Mouse (Mus musculus) splenic B cell, adult 2 months (primary cell): Measurements from ENCODE around the gene Fas.
A peak's percentile ranks its signal among the peaks of the same experiment; 100 is the strongest.

Source experiments
- DNase-seq: peaks from one replicate; pipeline ENCODE4 v3.0.0-alpha.2; 2011; ENCODE audit warnings: low read depth, low spot score
- H3K27me3 ChIP-seq: 2 replicates; pipeline ENCODE4 v1.6.1; 2012; ENCODE audit warnings: mild to moderate bottlenecking, low read length, moderate library complexity, mixed read lengths; ENCODE audit not compliant: control insufficient read depth, poor library complexity, insufficient read depth, severe bottlenecking
- H3K36me3 ChIP-seq: 2 replicates; pipeline ENCODE4 v1.6.1; 2012; ENCODE audit warnings: mild to moderate bottlenecking, low read length, moderate library complexity, mixed read lengths; ENCODE audit not compliant: control insufficient read depth, poor library complexity, insufficient read depth, severe bottlenecking

Fas gene

DNA sequence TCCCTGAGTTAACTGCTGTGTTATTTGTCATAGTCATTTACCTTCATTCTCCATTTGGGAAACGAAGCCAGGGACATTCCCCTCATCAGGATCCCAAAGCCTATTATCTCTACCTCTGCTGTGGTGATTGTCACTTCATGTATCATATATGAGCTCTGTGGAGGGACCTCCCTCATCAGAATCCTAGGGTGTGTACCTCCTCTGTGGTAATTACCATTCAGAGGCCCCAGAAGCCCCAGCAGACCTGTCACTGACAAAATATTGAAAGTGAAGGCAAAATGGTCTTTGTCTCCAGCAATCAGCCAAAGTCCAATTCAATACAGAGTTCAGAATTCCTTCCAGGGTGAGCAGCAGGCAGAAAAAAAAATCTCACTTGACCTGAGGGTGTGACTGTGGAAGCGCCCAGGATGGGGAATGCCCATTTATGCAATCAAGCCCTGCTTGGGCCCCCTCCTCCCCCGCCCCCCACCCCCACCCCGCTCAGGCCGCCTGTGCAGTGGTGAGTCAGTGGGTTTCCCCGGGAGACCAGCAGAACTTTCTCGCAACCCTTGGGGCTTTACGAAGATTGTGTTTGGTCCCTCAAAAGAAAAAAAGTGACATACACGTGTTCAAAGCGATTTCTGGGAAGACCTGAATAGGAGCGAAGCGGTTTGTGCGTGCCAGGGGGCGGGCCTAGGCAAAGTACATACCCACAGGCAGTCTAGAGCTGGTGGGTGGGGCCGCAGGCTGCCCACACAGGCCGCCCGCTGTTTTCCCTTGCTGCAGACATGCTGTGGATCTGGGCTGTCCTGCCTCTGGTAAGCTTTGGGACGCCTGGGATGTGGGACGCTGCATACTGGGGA, at the start of gene Fas:
Fas (plus strand) TSS at position 719 of the 842 bp plus-strand sequence.
- peak; percentile 70 for DNase-seq
- H3K27me3 ChIP-seq, result no peaks in the 10 kb centered on the region; the same call in 1 of the 2 replicates
- no peaks in the 10 kb centered on the region for H3K36me3 ChIP-seq

DNA sequence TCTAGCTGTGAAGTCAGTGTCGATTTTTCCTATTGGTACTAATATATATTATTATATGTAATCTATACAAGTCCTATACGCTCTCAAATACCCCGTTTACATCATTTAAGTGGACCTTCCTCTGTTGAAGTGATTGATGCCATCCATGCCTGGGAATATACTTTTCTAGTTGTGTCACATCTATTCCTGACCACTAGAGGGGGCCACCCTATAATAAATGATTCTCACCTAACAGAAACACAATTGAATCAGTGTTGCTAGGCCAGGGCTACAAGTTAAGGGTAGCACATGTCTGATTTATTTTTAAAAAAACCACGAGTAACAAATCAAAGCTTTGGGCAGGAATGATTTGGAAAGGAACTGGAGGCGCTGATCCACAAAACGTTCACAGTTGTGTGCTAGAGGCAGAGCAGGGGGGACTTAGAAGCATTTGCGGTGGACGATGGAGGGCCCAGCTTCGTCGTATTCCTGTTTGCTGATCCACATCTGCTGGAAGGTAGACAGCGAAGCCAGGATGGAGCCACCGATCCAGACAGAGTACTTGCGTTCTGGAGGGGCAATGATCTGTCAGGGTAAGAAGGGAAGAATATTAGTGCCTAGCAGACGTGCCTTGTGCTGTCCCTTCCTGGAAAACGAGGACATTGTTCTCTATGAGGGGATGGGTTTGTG, 49.1 kb upstream of the Fas start:
- peak; percentile 70 for DNase-seq
- Histone ChIP-seq H3K27me3 (no peaks in the 10 kb centered on the region), H3K36me3 (peaks cover 12% of the 10 kb centered on the region; the same call in 1 of the 2 replicates)

DNA sequence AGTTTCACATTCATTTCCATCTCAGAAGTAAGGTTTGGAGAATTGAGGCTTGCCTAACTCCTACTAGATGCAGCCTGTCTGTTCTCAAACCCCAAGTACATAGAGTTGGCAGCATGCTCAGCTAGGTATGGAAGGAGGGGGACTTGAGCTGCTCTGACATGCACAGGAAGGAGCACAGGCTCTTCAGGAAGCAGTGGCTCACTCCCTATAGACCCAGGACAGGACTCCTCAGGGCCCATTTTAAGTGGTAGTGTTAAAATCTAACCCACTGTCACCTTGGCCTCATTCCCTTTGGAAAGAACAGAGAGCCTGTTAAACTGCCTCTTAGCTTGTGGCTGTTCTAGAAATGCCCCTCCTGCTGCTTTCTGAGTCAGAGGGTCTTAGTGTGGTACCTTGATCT, 47.5 kb upstream of the Fas start:
- DNase-seq, result no peak
- Histone ChIP-seq H3K36me3 (peaks cover 7% of the 10 kb centered on the region; the same call in 1 of the 2 replicates), H3K27me3 (no peaks in the 10 kb centered on the region)

DNA sequence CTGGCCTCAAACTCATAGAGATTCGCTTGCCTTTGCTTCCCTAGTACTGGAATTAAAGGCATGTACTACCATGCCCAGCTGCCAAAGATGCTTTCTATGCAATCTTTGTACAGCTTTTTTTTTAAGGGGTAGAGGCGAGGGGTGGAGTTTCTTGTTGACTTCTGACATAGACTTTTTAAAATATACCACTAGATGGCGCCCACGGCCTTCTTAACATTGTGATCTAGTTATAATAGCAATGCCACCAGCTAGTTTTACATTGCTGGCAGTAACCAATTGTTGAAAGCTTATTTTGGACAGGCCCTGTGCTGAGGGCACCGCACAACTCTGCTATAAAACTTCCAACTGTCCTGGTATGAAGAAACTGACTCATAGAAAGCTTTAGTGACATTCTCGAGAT, 46.4 kb upstream of the Fas start:
- H3K36me3 ChIP-seq, result peaks cover 6% of the 10 kb centered on the region; the same call in 1 of the 2 replicates
- DNase-seq, result peak; percentile 90

DNA sequence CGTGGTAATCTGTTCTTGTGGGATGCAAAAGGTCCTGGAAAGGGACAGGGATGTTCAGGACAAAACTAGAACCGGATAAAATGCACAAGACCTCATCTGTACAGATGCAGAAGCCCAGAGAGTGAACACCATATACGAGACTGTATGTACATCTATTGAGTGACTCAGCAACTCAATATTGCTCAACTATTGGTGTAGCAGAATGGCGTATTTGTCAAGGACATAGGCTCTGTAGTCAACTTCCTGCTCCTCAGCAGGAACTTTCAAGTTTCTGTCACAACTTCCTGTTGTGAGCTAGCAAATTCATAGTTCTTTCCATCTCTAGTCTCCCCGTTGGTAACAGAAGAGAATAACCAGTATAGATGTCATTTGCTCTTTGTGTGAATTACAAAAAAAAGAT, 41.9 kb upstream of the Fas start:
- Histone ChIP-seq H3K27me3 (no peaks in the 10 kb centered on the region), H3K36me3 (no peaks in the 10 kb centered on the region)
- peak; percentile 34 for DNase-seq

More for the DNA sequence above, 46.4 kb upstream of the Fas start:
- no peaks in the 10 kb centered on the region for H3K27me3 ChIP-seq

DNA sequence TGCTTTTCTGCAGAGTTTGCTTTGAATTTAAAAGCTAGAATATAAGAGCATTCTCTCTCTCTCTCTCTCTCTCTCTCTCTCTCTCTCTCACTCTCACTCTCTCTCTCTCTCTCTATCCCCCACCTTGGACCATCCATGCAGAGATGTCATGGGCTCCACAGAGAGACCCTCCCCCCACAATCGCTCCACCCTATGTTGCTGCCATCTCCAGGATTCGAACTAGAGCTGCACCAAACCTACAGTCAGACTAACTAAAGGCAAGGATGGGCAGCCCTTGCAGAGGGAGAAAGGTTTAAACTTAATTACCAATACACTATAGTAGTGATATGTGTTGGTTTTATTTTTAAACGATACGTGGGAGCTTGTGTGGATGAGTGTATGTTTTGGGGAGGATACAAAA, 39.8 kb upstream of the Fas start:
- H3K36me3 ChIP-seq, result no peaks in the 10 kb centered on the region
- no peak for DNase-seq
- H3K27me3 ChIP-seq, result no peaks in the 10 kb centered on the region

DNA sequence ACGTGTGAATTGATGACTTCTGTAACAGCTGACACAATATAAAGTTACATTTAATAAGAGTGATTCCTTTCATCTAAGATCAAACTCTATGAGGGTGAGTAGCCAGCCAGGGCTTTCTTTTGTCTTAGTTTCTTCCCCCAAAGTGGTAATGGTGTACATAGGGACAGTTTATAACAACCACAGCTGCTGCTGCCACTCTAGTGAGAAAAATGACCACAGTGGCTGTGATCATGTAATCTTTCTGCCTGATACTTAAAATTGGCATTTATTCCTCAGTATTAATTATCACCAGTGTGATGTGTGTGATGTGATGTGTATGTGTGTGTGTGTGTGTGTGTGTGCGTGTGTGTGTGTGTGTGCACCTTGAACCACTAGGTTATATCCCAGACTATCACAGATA, 38.6 kb upstream of the Fas start:
- Histone ChIP-seq H3K27me3 (no peaks in the 10 kb centered on the region), H3K36me3 (no peaks in the 10 kb centered on the region)
- DNase-seq, result no peak

DNA sequence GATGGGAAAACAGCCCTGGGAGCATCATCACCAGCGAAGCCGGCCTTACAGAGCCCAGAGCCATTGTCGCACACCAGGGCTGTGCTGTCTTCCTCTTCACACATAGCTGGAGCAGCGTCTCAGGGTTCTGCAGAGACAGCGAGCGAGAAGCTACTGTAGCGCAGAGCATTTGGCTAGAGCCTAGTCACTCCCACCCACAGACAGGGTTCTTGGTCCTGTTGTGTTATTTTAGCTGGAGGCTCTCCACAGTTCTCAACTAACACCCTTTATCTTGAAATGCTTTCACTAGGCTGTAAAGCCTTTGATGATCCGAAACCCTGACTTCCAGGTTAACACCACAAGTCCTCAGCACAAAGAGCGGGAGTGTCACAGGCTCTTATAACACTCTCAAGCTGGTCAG, 38.0 kb upstream of the Fas start:
- no peak for DNase-seq
- H3K27me3 ChIP-seq, result no peaks in the 10 kb centered on the region
- no peaks in the 10 kb centered on the region for H3K36me3 ChIP-seq

DNA sequence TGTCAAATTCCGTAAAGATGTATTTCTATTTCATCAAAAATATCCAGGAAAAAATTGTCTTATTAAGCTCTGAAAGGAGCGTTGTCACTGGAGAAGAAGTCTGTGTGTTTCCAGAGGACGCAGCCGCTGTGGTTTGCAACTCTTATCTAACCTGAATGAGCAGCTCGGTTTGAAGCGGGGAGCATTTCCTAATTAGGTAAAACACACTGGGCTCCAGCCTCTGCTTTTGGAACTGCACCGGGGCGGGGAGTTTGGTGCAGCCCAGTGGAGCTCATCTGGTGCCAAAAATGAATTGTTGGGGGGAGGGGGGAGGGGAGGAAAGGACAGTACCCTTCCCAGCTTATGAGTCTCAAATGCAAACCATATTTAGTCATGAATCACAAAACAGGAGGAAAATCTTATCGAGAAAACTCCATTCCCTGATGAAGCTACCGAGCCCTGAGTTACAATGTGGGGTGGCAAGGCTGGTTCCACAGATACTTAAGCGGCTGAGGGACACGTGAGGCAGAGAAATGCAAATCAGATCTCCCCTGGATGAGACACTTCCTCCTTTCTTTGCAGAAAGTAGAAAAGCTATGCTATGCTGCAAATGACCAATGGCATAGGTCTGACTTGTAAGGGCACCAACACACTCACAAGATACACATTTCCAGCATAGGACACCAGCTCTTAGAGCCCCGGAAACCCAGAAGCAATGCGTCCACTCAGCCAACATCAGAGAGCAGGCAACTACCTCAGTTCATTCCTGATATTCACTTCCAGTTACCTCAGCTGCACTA, 36.2 kb upstream of the Fas start:
- DNase-seq, result peak; percentile 77
- Histone ChIP-seq H3K36me3 (no peaks in the 10 kb centered on the region), H3K27me3 (no peaks in the 10 kb centered on the region)

DNA sequence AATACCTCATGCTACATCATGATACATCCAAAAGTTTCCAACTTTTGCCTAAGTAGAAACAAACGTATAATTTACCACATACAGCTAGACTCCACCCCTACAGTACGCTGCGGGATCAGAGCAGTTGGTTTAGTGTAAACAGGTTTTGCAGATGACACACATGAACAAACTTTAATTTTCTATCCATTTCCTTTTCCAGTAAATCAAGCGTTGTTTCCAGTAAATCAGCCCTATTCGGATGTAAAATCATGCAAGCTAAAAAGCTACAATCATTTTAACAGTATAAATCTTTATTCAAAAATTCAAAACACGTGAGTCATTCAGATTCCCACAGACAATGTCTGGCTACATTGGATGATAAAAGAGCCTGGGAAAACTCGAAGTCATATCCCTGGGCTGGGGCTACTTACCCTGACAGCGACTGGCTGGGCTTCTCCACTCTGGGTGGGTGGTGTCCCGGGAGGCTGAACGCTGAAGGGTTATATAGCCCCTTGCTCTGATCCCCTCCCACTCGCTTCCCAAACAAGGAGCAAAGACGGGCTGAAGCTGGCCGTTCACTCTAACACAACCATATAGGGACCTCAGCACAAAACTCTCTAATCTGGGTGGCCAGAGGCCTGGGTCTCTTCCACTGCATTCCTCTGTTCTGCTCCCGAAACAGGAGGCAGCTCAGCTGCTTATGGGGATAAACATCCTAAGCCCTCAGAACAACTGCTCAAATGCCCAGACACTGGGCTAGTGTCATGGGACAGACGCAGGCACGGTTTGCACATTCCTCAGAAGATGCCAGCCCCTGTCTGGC, 35.4 kb upstream of the Fas start, which contains the start of gene Acta2:
Acta2 (minus strand) TSS at position 711 of the 802 bp plus-strand sequence.
- Histone ChIP-seq H3K36me3 (no peaks in the 10 kb centered on the region), H3K27me3 (no peaks in the 10 kb centered on the region)
- no peak for DNase-seq

DNA sequence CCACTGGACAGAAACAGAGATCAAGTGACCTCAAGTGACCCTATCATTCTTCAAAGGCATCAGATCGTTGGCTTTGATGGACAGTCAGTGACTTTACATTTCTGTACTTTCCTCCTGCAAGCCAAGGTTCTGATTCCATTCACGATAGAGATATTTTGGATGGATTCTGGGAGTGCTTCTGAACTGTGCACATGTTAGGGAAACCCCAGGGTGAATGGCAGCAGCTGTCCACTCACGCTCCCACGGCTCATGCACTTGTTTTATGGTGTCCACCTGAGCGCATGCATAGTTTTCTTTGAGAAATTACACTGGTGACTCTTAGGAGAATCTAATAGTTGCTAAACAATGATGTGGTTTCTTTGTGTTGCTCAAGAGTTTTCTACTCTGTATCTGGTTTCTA, 34.3 kb upstream of the Fas start:
- Histone ChIP-seq H3K36me3 (no peaks in the 10 kb centered on the region), H3K27me3 (no peaks in the 10 kb centered on the region)
- no peak for DNase-seq

DNA sequence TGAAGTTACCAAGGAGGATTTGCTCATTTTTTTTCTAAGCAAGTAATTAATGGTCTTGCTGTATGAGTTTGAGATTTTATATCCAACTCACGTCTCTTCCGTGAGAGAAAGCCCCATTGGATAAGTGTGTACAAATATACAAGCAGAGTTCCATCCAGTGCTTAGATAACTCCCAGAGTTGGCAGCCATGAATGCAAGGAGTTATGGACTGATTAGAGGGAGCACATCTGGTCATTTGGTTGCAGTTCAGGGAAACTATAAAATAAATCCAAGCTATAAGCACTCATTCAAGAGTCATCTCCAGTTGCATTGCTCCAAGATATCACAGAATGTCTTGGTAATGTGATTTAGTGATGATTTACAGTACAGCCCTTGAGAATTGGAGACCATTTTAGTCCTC, 33.5 kb upstream of the Fas start:
- Histone ChIP-seq H3K27me3 (no peaks in the 10 kb centered on the region), H3K36me3 (no peaks in the 10 kb centered on the region)
- no peak for DNase-seq

DNA sequence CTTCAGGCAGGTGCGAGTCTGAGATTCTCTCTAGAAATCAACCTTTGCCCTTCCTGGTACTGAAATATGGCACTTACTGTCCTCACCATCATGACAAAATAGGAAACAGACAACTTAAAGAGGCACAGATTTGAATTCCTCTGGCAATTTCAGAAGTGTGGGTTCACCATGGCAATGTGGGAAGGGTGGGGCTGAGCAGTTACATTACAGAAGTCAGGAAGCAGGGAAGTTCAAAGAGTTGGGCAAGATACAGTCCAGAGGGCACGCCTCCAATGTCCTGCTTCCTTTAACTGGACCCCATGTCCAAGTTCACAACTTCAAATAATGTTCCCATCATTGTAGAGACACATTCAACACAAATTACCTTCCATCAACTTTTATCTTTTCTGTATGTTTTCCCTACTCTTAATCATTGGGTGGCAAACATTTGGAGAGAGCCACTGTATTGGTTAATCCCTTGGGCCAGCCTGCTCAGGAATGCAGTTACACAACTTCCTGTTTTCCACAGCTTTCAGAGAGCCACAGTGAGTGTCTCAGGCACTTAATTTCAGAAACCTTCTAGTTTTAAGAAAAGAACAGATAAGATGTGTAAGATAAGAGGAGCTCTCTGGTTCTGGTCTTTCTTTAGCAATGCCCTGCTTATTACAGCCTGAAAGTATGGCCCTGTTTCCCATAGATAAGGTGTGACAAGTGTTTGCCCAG, 28.0 kb upstream of the Fas start:
- no peaks in the 10 kb centered on the region for H3K36me3 ChIP-seq
- DNase-seq, result no peak
- H3K27me3 ChIP-seq, result no peaks in the 10 kb centered on the region
